Mouse (Mus musculus) macrophage (primary cell): ENCODE measurements around the gene Gm9049. TPM values are rescaled to one million over a fixed set of nuclear protein-coding genes. Genes with fewer than 3 reads are reported as not detected.
"Not testable (repeated sequence)": the region's sequence is repeated elsewhere in the genome, so short reads cannot be mapped to it uniquely, and the experiment has no call there.

ENCODE experiments used
- H3K27ac ChIP-seq: fragments of 350-480 bp; formaldehyde crosslinking; 2 replicates; pipeline ENCODE4 v1.9.0; 2021
- H3K36me3 ChIP-seq: fragments of 350-480 bp; formaldehyde crosslinking; 2 replicates; pipeline ENCODE4 v1.9.0; 2021; ENCODE audit errors: inconsistent target
- H3K4me3 ChIP-seq: fragments of 350-480 bp; formaldehyde crosslinking; 2 replicates; pipeline ENCODE4 v1.9.0; 2021; ENCODE audit errors: inconsistent target
- H3K79me2 ChIP-seq: fragments of 350-480 bp; formaldehyde crosslinking; 2 replicates; pipeline ENCODE4 v1.9.0; 2021; ENCODE audit errors: inconsistent target
- WGBS: methylation state at CpG from one replicate; pipeline ENCODE4 v1.1.7; 2026; ENCODE audit warnings: inconsistent platforms; ENCODE audit not compliant: missing documents; 5-methylcytosine and 5-hydroxymethylcytosine counted together
- polyA plus RNA-seq: library from polyadenylated mRNA; stranded (reverse); fragments of 250-400 nt; gene quantifications from 3 replicates; pipeline ENCODE4 v1.2.4, GENCODE M21; 2018; ENCODE audit warnings: inconsistent platforms
- total RNA-seq, 78 experiments: library from RNA; depleted of rRNA; stranded (reverse); fragments of 250-400 nt; gene quantifications; 1 replicate in 9 of 78; 2 replicates in 24 of 78; 3 replicates in 43 of 78; 4 replicates in 2 of 78; pipeline ENCODE4 v1.2.4; 2018; ENCODE audit warnings: inconsistent platforms in 56 of 78

Gene Gm9049
- not detected for total RNA-seq (2018; cell fraction: chromatin; rRNA removed)
- under 1 TPM in 10 of 26 experiments, not detected in 16; 0.05 to 0.10 (median 0.09) TPM for total RNA-seq (2018; cell fraction: cytosol; rRNA removed)
- total RNA-seq (2018; cell fraction: nucleus; rRNA removed): not detected
- 0.07 to 0.20 TPM in 2 of 3 replicates, not detected in the other for polyA plus RNA-seq

DNA sequence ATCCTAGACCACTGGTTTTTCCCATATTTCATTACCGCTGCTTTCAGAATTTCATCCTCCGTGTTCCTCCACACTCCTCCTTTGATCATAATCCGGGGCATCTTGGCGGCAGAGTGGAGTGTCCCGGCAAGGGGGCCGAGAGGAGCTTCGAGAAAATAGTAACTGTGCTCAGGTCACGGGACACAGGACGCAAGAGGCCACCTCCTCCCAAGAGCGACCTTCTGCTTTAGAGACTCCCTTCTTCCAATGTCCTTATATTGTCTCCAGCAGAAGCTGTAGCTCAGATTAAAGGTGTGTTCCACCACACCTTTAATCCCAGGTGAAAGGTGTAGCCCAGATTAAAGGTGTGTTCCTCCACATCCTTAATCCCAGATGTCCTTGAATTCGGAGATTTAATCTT is at the start of gene Gm9049:
Gene Gm9049, minus strand, starts transcription at position 101 of the 400 bp plus-strand sequence.
- H3K4me3 ChIP-seq, H3K36me3 ChIP-seq, H3K79me2 ChIP-seq, H3K27ac ChIP-seq: not testable (repeated sequence)
- WGBS: no CpG with 5 or more reads among the region's 11 CpGs

DNA sequence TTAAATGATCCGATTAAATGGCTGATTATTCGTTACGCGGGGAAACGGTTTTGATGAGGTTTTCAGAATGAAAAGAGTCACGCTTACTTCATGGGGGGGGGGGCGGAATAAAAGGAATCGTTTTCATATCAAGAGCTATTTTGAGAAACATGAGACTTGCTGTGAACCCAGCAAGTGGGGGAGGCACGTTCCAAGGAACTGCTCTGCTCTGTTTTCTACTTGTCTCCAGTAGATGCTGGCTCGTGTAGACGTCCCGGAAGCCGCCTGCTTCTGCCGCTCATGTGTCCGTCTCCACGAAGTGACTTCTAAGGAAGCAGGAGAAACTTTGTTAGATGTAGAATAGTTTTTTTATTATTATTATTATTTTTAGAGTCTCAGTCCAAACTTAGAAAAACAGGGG is 46.0 kb upstream of the Gm9049 start:
- 95% methylated on average over 16 of the region's 16 CpGs for WGBS
- H3K79me2 ChIP-seq: no peaks in the 10 kb centered on the region
- no peaks in the 10 kb centered on the region for H3K36me3 ChIP-seq
- H3K4me3 ChIP-seq: no peak overlapping the region
- no peak overlapping the region for H3K27ac ChIP-seq

DNA sequence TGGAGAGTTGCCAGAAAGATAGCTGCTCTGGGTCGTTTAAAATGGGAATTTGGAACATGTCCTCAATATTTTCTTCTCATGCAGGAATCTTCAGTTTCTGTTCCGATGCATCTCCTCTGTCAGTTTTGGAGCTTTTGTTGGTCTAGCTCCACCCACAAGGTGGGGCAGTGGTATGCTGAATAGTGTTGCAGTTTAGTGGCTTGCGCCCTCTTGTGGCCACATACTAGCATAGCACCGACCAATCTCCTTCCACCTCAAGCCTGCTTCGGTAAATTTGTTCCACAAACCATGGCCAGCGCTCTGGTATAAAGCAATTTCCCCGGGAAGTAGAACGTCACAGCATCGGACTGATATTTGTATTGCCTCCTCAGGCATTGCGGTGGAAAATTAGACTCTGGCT is 16.5 kb upstream of the Gm9049 start:
- Histone ChIP-seq H3K27ac (no peak overlapping the region), H3K79me2 (no peaks in the 10 kb centered on the region), H3K36me3 (no peaks in the 10 kb centered on the region), H3K4me3 (no peak overlapping the region)
- WGBS: under 1% methylated on average over 10 of the region's 10 CpGs

DNA sequence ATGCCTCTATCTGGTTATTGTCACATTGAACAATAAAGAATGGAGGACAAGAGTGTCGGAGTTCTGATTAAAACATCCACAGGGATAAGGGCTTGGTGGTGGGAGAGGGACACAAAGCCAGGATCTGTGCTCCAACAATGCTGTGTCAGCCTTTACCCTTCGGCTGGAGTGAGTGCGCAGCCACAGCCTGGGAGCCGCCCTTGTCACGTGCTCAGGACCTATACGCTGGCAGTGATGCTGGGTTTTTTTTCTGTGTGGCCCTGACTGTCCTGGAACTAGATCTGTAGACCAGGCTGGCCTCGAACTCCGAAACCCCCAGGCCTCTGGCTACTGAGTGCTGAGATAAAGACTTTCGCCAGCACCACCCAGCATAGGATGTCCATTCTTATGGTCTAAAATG is 15.6 kb upstream of the Gm9049 start:
- Histone ChIP-seq H3K4me3 (no peak overlapping the region), H3K79me2 (no peaks in the 10 kb centered on the region), H3K27ac (no peak overlapping the region), H3K36me3 (no peaks in the 10 kb centered on the region)
- 92% methylated on average over 9 of the region's 9 CpGs for WGBS

DNA sequence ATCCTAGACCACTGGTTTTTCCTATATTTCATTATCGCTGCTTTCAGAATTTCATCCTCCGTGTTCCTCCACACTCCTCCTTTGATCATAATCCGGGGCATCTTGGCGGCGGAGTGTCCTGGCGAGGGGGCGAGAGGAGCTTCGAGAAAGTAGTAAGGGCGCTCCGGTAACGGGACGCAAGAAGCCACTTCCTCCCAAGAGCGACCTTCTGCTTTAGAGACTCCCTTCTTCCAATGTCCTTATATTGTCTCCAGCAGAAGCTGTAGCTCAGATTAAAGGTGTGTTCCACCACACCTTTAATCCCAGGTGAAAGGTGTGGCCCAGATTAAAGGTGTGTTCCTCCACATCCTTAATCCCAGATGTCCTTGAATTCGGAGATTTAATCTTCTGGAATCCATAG is 5.3 kb downstream of the Gm9049 start, which contains the start of gene Gm9048:
Gene Gm9048, minus strand, starts transcription at position 101 of the 400 bp plus-strand sequence.
- H3K36me3 ChIP-seq, H3K4me3 ChIP-seq, H3K79me2 ChIP-seq, H3K27ac ChIP-seq: not testable (repeated sequence)
- no CpG with 5 or more reads among the region's 14 CpGs for WGBS

GRCm38 (mm10) chr10:118343155-118343554 is 10.8 kb downstream of the Gm9049 start, which contains the start of gene Gm9046:
TSS of gene Gm9046 (minus strand) at chr10:118343255.
- H3K4me3 ChIP-seq, H3K79me2 ChIP-seq, H3K27ac ChIP-seq, H3K36me3 ChIP-seq: not testable (repeated sequence)
- no CpG with 5 or more reads among the region's 14 CpGs for WGBS

GRCm38 (mm10) chr10:118337731-118338130 is 16.2 kb downstream of the Gm9049 start, which contains the start of gene Gm9045:
TSS of gene Gm9045 (minus strand) at chr10:118337831.
- no CpG with 5 or more reads among the region's 14 CpGs for WGBS
- not testable (repeated sequence) for H3K79me2 ChIP-seq, H3K36me3 ChIP-seq, H3K27ac ChIP-seq, H3K4me3 ChIP-seq

- H3K79me2 ChIP-seq, H3K4me3 ChIP-seq, H3K27ac ChIP-seq, H3K36me3 ChIP-seq: not testable (repeated sequence)
- WGBS: no CpG with 5 or more reads among the region's 14 CpGs
These were observed 21.6 kb downstream of the Gm9049 start, which contains the start of gene Gm9044 for GRCm38 (mm10) chr10:118332308-118332707. TSS of gene Gm9044 (minus strand) at chr10:118332408.

- WGBS: no CpG with 5 or more reads among the region's 11 CpGs
- H3K36me3 ChIP-seq, H3K79me2 ChIP-seq, H3K27ac ChIP-seq, H3K4me3 ChIP-seq: not testable (repeated sequence)
These were observed 27.0 kb downstream of the Gm9049 start, which contains the start of gene Gm9040 for GRCm38 (mm10) chr10:118326869-118327268. TSS of gene Gm9040 (minus strand) at chr10:118326969.

- Histone ChIP-seq H3K27ac (no peak overlapping the region), H3K4me3 (no peak overlapping the region)
These were observed 34.9 kb downstream of the Gm9049 start for GRCm38 (mm10) chr10:118319024-118319423.

DNA sequence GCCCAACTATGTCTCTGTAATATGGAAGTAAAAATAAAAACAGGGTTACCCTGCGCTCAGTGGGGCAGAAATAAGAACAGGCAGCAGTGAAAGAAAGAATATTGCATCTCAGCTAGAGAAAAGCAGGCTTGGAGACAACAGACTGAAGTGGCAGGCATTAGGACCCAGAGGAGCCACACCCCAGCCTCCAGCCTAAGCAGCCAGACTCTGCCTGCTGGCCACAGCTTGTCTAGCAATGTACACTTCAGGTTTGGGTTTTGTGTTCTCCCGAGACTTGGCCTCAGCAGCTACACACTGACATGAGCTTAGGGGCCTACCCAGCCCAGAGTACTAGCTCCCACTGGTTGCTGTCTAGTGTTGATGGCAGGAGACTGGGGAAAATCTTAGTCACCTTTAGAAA is 51.8 kb downstream of the Gm9049 start:
- not testable (repeated sequence) for H3K79me2 ChIP-seq, H3K4me3 ChIP-seq, H3K27ac ChIP-seq, H3K36me3 ChIP-seq
- WGBS: 50% methylated on average over 1 of the region's 2 CpGs

More at GRCm38 (mm10) chr10:118319024-118319423, 34.9 kb downstream of the Gm9049 start:
- WGBS: 0% methylated on average over 5 of the region's 8 CpGs
- Histone ChIP-seq H3K79me2 (no peaks in the 10 kb centered on the region), H3K36me3 (no peaks in the 10 kb centered on the region)

Other genes with a start within 250 kb of the Gm9049 start
- gene Mdm1, start 212.3 kb downstream of the Gm9049 start, polyA plus RNA-seq: 3.3 to 6.4 TPM (median 4.7 TPM) in 3 replicates
- not detected in 3 replicates for gene Il22, start 149.2 kb downstream of the Gm9049 start, polyA plus RNA-seq
- gene Gm32717, start 113.3 kb downstream of the Gm9049 start, polyA plus RNA-seq: not detected in 3 replicates
- not detected in 3 replicates for gene Gm32802, start 95.4 kb downstream of the Gm9049 start, polyA plus RNA-seq
- not detected in 3 replicates for gene Iltifb, start 59.1 kb downstream of the Gm9049 start, polyA plus RNA-seq
- gene Gm9040, start 27.1 kb downstream of the Gm9049 start, polyA plus RNA-seq: not detected in 3 replicates
- gene Gm9044, start 21.7 kb downstream of the Gm9049 start, polyA plus RNA-seq: not detected in 3 replicates
- gene Gm9045, start 16.3 kb downstream of the Gm9049 start, polyA plus RNA-seq: 0.07 to 0.20 TPM in 2 of 3 replicates, not detected in the other
- not detected in 3 replicates for gene Gm9046, start 10.8 kb downstream of the Gm9049 start, polyA plus RNA-seq
- gene Gm9048, start 5.4 kb downstream of the Gm9049 start, polyA plus RNA-seq: not detected in 3 replicates
- not detected in 3 replicates for gene Ifng, start 86.9 kb upstream of the Gm9049 start, polyA plus RNA-seq